Mouse (Mus musculus) kidney, adult 18-20 months (tissue): Measurements from ENCODE around the gene Psmd13.
"Not testable (repeated sequence)": the region's sequence is repeated elsewhere in the genome, so short reads cannot be mapped to it uniquely, and the experiment has no call there.

Experiments used
- DNase-seq: peaks from one replicate; pipeline ENCODE4 v3.0.0; 2021

Gene Psmd13

GRCm38 (mm10) chr7:140856785-140857549 lies 24.8 kb upstream of the Psmd13 start, which contains the start of gene Ric8a:
Gene Ric8a, plus strand, starts transcription at chr7:140856957.
- peak; percentile 92 for DNase-seq

- DNase-seq, result no peak
Measured at GRCm38 (mm10) chr7:140857550-140858505, 23.9 kb upstream of the Psmd13 start, which contains the start of gene Bet1l. Gene Bet1l, minus strand, starts transcription at chr7:140857577.

- no peak for DNase-seq
Measured at GRCm38 (mm10) chr7:140858746-140859145, 23.0 kb upstream of the Psmd13 start.

GRCm38 (mm10) chr7:140859997-140860396 lies 21.8 kb upstream of the Psmd13 start:
- DNase-seq, result no peak

- DNase-seq, result no peak
Measured at GRCm38 (mm10) chr7:140860728-140861127, 21.0 kb upstream of the Psmd13 start.

GRCm38 (mm10) chr7:140864761-140865160 lies 17.0 kb upstream of the Psmd13 start:
- DNase-seq, result no peak

- DNase-seq, result no peak
Measured at GRCm38 (mm10) chr7:140874224-140874623, 7.5 kb upstream of the Psmd13 start.

- no peak for DNase-seq
Measured at GRCm38 (mm10) chr7:140877364-140877763, 4.4 kb upstream of the Psmd13 start.

GRCm38 (mm10) chr7:140879355-140879754 lies 2.4 kb upstream of the Psmd13 start:
- no peak for DNase-seq

GRCm38 (mm10) chr7:140880419-140880818 lies 1.3 kb upstream of the Psmd13 start:
- peak; percentile 54 for DNase-seq

- no peak for DNase-seq
Measured at GRCm38 (mm10) chr7:140880865-140881515, 778 bp upstream of the Psmd13 start.

GRCm38 (mm10) chr7:140882469-140882803 lies 668 bp downstream of the Psmd13 start:
- no peak for DNase-seq

GRCm38 (mm10) chr7:140890636-140891035 lies 8.9 kb downstream of the Psmd13 start:
- DNase-seq, result not testable (repeated sequence)

- DNase-seq, result no peak
Measured at GRCm38 (mm10) chr7:140894031-140894430, 12.3 kb downstream of the Psmd13 start.

- DNase-seq, result no peak
Measured at GRCm38 (mm10) chr7:140894611-140895010, 12.8 kb downstream of the Psmd13 start.

GRCm38 (mm10) chr7:140897863-140898262 lies 16.1 kb downstream of the Psmd13 start:
- no peak for DNase-seq

- no peak for DNase-seq
Measured at GRCm38 (mm10) chr7:140899121-140899520, 17.4 kb downstream of the Psmd13 start.

- DNase-seq, result no peak
Measured at GRCm38 (mm10) chr7:140900220-140900619, 18.5 kb downstream of the Psmd13 start, which contains the start of gene Cox8b. Gene Cox8b, minus strand, starts transcription at chr7:140900446.

- DNase-seq, result peak; percentile 37
Measured at GRCm38 (mm10) chr7:140902036-140902875, 20.5 kb downstream of the Psmd13 start.

- peak; percentile 90 for DNase-seq
Measured at GRCm38 (mm10) chr7:140903212-140903611, 21.4 kb downstream of the Psmd13 start.

GRCm38 (mm10) chr7:140905642-140906081 lies 23.9 kb downstream of the Psmd13 start:
- peak; percentile 61 for DNase-seq

GRCm38 (mm10) chr7:140907131-140907530 lies 25.4 kb downstream of the Psmd13 start:
- DNase-seq, result no peak
